In the genomic region with DNA sequence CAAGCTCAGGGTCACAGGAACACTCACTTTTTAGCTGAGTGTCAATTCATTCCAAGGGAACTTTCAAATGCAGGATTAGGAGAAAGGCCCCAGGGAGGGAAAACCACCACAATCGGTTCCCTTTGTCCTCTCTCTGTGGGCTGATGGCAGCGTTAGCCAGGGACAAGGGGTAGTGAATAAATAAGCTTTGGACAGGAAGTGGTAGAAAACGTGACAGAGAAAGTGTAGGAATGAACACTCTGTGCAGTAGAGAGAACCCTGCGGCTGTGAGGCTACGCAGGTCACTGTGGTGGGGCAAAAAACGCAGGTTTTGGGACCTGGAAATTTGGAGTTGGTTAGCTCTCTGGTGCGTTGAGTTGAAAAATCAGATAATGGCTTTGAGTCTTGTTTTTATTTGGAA, we compare ENCODE assay signal across 15 mouse cellular contexts.
DNase-seq lines count a peak whose midpoint lies in the region; ATAC-seq lines count a peak whose summit lies in the region.
"Had no signal": no experiment of that assay in that cellular context is flagged by ENCODE, and none has a peak within 500 bp of the region (broad histone marks: within the 10 kb centered on the region; RNA-seq: fewer than 3 reads in every experiment).

No protein-coding gene starts in this region.

- H3K9me3 ChIP-seq in kidney, embryonic 14.5 days (ENCODE audit: control insufficient read depth, low read length) = no peaks in the 10 kb centered on the region
- no peaks in the 10 kb centered on the region for H3K9me3 ChIP-seq in embryonic facial prominence, embryonic 11.5 days (replicated peaks; ENCODE audit: control insufficient read depth, low read length)
- H3K9me3 ChIP-seq in heart, embryonic 10.5 days = no peaks in the 10 kb centered on the region
- H3K9me3 ChIP-seq: embryonic facial prominence, embryonic 15.5 days; liver, embryonic 15.5 days had no signal

- no peaks in the 10 kb centered on the region for H3K27me3 ChIP-seq in kidney, embryonic 14.5 days (ENCODE audit: control insufficient read depth, insufficient read depth, low read length)
- no peaks in the 10 kb centered on the region for H3K27me3 ChIP-seq in embryonic facial prominence, embryonic 11.5 days (ENCODE audit: control insufficient read depth, insufficient read depth, low read length)
- H3K27me3 ChIP-seq in heart, embryonic 10.5 days (ENCODE audit: insufficient read depth, poor library complexity, severe bottlenecking) = no peaks in the 10 kb centered on the region
- H3K27me3 ChIP-seq: embryonic facial prominence, embryonic 15.5 days; liver, embryonic 15.5 days had no signal

- DNase-seq in kidney, adult 9 months = no peak
- DNase-seq in embryonic facial prominence, embryonic 11.5 days (ENCODE audit: low spot score) = peak; percentile 43
- peak; percentile 14 for DNase-seq in gonadal fat pad, adult 2 months (ENCODE audit: low read depth)
- no peak for DNase-seq in gastrocnemius, postnatal 14 days
- DNase-seq in heart, embryonic 10.5 days (ENCODE audit: low spot score) = no peak
- DNase-seq in cerebellum, postnatal 14 days = no peak
- DNase-seq: B cell, adult 2 months; cerebellum, adult 11-12 months; kidney, postnatal 4 days had no signal

- no peak overlapping the region for H3K9ac ChIP-seq in kidney, embryonic 14.5 days (ENCODE audit: low read depth, low read length)
- H3K9ac ChIP-seq in embryonic facial prominence, embryonic 11.5 days (replicated peaks; ENCODE audit: low read length) = no peak overlapping the region
- H3K9ac ChIP-seq: embryonic facial prominence, embryonic 15.5 days; liver, embryonic 15.5 days had no signal

- intact Hi-C loops in gastrocnemius, postnatal 14 days (cut with DNase I; ENCODE audit: low total_unique reads) = no loop called here

- no peak overlapping the region for H3K4me2 ChIP-seq in kidney, embryonic 14.5 days (replicated peaks; ENCODE audit: low read depth, low read length)
- no peak overlapping the region for H3K4me2 ChIP-seq in embryonic facial prominence, embryonic 11.5 days (ENCODE audit: low read depth, low read length)
- H3K4me2 ChIP-seq: embryonic facial prominence, embryonic 15.5 days; liver, embryonic 15.5 days had no signal

- ATAC-seq in kidney, embryonic 14.5 days (ENCODE audit: low FRiP score, low TSS enrichment) = no peak
- ATAC-seq in embryonic facial prominence, embryonic 11.5 days (replicated peaks; ENCODE audit: insufficient number of reproducible peaks, low FRiP score, low TSS enrichment, low read depth) = no peak
- ATAC-seq in cerebellum, adult (ENCODE audit: insufficient number of reproducible peaks, low FRiP score, low TSS enrichment) = no peak
- ATAC-seq: inflammation-experienced regulatory T-cells, adult 6 months had no signal

- H3K36me3 ChIP-seq in kidney, embryonic 14.5 days (ENCODE audit: control insufficient read depth, insufficient read depth, low read length) = no peaks in the 10 kb centered on the region
- no peaks in the 10 kb centered on the region for H3K36me3 ChIP-seq in embryonic facial prominence, embryonic 11.5 days (replicated peaks; ENCODE audit: control insufficient read depth, insufficient read depth, low read depth, low read length)
- no peaks in the 10 kb centered on the region for H3K36me3 ChIP-seq in heart, embryonic 10.5 days
- H3K36me3 ChIP-seq: embryonic facial prominence, embryonic 15.5 days; liver, embryonic 15.5 days had no signal

- peak overlapping the region; percentile 32; the same call in 1 of the 2 replicates for H3K27ac ChIP-seq in kidney, embryonic 14.5 days (ENCODE audit: low read depth, low read length)
- H3K27ac ChIP-seq in embryonic facial prominence, embryonic 11.5 days (replicated peaks; ENCODE audit: low read depth, low read length) = no peak overlapping the region
- no peak overlapping the region for H3K27ac ChIP-seq in heart, embryonic 10.5 days
- H3K27ac ChIP-seq: embryonic facial prominence, embryonic 15.5 days; liver, embryonic 15.5 days; macrophage had no signal

- H3K4me1 ChIP-seq in kidney, embryonic 14.5 days (ENCODE audit: control insufficient read depth, insufficient read depth, low read length) = peaks cover 11% of the 10 kb centered on the region
- H3K4me1 ChIP-seq in embryonic facial prominence, embryonic 11.5 days (ENCODE audit: control insufficient read depth, insufficient read depth, low read length) = no peaks in the 10 kb centered on the region
- peaks cover 6% of the 10 kb centered on the region; the same call in 1 of the 2 replicates for H3K4me1 ChIP-seq in heart, embryonic 10.5 days
- H3K4me1 ChIP-seq: liver, embryonic 15.5 days had no signal

- no peak overlapping the region for H3K4me3 ChIP-seq in kidney, embryonic 14.5 days (ENCODE audit: low read length)
- no peak overlapping the region for H3K4me3 ChIP-seq in embryonic facial prominence, embryonic 11.5 days (ENCODE audit: low read depth, low read length)
- no peak overlapping the region for H3K4me3 ChIP-seq in heart, embryonic 10.5 days
- H3K4me3 ChIP-seq: embryonic facial prominence, embryonic 15.5 days; liver, embryonic 15.5 days had no signal

- 29% methylated on average over 7 of the region's 7 CpGs for WGBS in kidney, embryonic 14.5 days
- WGBS in embryonic facial prominence, embryonic 11.5 days = 6% methylated on average over 7 of the region's 7 CpGs
- 37% methylated on average over 7 of the region's 7 CpGs for WGBS in heart, embryonic 10.5 days

Comparison
In these comparisons a context has a peak if more than half of its experiments do, and no peak if none do; other contexts are left out.
1. DNase-seq: peak in embryonic facial prominence, embryonic 11.5 days (single experiment) and gonadal fat pad, adult 2 months (single experiment); none in kidney, adult 9 months (single experiment), gastrocnemius, postnatal 14 days (single experiment), heart, embryonic 10.5 days (single experiment) and cerebellum, postnatal 14 days (0 of 2).